Mouse (Mus musculus): ENCODE data around the gene Gpd1l.

GRCm38 (mm10) chr9:114881977-114882376 lies 51.8 kb downstream of the Gpd1l start:
- TF ChIP-seq POLR2A (IDR thresholded peaks at IDR 0.05; ENCODE audit: insufficient read depth, low read length) (no peak), CTCF (IDR thresholded peaks at IDR 0.05; ENCODE audit: low read depth, low read length) (no peak), EP300 (IDR thresholded peaks at IDR 0.05; ENCODE audit: insufficient read depth, low read depth, low read length) (no peak)
